Mouse (Mus musculus) megakaryocyte progenitor cell, adult 5-6 weeks (primary cell): Measurements from ENCODE around the gene Dennd6a. TPM values are rescaled to one million over a fixed set of nuclear protein-coding genes. Genes with fewer than 3 reads are reported as not detected.

ENCODE experiments used
- ATAC-seq: replicated peaks from 2 replicates; pipeline ENCODE4 v1.8.0; 2016; ENCODE audit warnings: mild to moderate bottlenecking, moderate TSS enrichment, inconsistent platforms; ENCODE audit not compliant: poor library complexity
- total RNA-seq, 2 experiments: library from RNA; stranded (forward) in 1 of 2; stranded (reverse) in 1 of 2; fragments of 157-497, 149-512 nt in 1 of 2; fragments of 200-1000 nt in 1 of 2; gene quantifications; 2 replicates each; pipeline versions ENCODE4 v1.2.3 to v1.2.4; 2015 to 2017

Gene Dennd6a
- total RNA-seq, 2 experiments from 2014 or later, result 22.0 to 29.1 TPM

GRCm38 (mm10) chr14:26569880-26570279 lies 3.8 kb upstream of the Dennd6a start:
- no peak for ATAC-seq

DNA sequence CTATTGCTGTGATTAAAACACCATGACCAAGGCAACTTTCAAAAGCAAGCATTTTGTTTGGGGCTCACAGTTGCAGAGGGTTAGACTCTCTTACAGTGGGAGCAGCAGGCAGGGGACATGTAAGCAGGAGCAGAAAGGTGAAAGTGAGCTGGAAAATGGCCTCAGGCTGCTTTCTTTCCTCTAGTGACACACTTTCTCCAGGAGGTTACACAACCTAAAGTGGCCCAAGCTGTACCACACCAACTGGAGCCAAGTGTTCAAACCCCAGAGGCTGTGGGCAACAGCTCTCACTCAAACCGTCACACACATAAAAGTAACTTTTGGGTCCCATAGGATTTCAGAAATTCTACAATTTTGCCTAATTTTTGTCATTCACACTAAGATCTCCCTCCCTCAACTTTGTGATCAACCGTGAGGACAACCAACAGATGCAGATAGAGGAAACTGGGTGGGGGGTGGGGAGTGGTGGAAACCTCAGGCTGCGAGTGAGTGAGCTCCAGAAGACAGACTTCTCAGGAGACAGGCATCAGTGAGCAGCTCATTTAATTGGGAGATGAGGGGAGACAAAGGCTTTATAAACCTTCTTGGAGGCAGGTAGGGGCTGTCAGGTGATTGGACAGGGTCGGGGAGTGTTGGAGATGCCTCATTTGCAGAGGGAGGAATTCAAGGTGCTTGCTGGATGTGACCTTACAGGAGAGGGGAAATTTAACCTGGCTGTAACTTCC lies 1.5 kb upstream of the Dennd6a start:
- peak; percentile 52; the same call in 1 of the 2 replicates for ATAC-seq

GRCm38 (mm10) chr14:26576255-26576780 lies 2.7 kb downstream of the Dennd6a start:
- ATAC-seq, result no peak

DNA sequence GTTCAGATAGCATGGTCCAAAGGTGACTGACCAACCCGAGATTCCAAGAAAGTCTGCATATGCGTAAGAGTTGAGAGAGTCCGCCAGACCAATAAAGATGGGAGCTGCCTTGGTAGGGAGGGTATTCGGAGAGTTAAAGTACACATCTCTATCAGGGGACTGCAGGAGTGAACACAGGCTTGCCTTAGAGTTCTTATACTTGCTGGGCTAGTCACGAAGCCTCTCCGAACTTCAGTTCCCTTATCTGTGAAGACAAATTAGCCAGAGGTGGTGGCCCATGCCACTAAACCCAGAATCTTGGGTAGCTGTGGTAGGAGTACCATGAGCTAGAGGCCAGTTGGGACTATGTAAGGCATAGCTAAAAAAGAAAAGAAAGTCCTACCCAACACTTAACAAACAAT lies 5.1 kb downstream of the Dennd6a start:
- ATAC-seq, result peak; percentile 55

- peak; percentile 82 for ATAC-seq
These were observed 6.0 kb downstream of the Dennd6a start for GRCm38 (mm10) chr14:26579346-26580343.

DNA sequence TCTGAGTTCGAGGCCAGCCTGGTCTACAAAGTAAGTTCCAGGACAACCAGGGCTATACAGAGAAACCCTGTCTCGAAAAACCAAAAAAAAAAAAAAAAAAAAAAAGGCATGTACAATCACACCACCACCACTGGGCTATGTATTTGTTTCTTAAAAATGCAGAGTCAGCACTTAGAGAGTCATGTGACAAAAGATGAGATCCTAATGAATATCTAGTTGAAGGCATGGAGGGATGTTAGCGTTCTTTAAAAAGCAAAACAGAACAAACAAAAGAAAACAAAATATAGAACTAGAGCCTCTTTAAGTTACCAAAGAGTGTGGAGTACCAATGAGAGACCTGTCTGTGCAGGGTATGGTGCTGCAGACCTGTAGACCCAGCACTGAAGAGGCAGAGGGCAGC lies 10.0 kb downstream of the Dennd6a start:
- no peak for ATAC-seq

DNA sequence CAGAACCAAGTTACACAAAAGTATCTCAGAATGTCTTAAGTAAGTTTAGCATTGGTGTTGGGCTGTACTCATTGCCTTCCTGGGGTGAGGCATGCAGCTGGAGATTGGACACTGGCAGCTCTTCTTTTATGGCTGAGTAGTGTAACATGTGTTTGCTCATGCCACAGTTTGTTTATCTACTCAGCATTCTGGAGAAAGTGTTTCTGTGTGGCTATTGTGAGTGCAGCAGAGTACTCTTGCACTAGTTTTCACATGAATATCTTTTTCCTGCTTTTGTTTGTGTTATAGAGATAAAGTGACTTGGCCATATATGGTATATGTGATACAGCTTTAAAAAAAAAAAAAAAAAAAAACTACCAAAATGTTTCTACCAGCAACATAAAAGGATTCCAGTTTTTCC lies 13.5 kb downstream of the Dennd6a start:
- peak; percentile 90 for ATAC-seq

DNA sequence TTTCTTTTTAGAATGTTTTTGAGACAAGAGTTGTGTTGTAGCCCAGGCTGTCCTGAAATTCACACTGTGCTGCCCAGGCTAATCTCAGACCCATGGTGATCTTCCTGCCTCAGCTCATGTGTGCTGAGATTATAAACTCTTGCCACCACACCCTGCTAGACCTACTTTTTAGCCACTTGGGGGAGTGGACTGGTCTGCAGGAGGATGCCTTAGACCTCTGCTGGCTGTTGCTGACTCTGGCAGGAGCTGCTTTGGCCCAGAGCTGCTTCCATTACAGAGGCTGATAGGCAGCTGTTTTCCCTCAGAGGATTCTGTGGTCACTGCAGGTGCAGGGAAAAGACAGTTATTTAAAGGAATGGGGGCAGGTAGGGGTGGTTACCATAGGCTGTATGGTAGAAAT lies 17.7 kb downstream of the Dennd6a start:
- ATAC-seq, result peak; percentile 42

DNA sequence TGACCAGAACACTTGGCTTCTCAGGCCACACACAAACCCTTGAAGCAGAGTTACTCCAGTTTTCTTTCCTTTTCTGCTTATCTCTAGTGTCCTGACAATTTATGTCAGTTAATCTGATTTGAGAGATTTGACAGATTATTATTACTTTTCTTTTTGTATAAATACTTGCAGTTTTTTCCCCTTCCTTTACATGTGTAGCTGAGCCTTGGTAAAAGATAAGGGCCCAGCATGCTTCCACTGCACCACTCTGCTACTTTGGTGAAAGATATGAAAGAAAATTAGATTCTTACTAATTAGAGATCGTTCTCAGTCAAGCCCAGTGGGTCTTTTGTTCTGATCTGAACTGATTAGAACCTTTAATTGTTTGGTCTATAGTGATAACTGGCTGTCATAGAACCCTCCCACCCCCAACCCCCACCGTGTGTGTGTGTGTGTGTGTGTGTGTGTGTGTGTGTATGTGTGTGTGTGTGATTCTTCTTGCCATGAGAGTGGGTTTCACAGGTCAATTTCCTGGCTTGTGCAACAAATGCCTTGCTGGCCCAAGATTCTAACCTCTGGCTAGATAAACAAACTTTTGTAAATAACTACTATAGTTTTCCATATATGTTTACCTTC lies 19.7 kb downstream of the Dennd6a start:
- ATAC-seq, result peak; percentile 39

GRCm38 (mm10) chr14:26595167-26595566 lies 21.5 kb downstream of the Dennd6a start:
- peak; percentile 29 for ATAC-seq

DNA sequence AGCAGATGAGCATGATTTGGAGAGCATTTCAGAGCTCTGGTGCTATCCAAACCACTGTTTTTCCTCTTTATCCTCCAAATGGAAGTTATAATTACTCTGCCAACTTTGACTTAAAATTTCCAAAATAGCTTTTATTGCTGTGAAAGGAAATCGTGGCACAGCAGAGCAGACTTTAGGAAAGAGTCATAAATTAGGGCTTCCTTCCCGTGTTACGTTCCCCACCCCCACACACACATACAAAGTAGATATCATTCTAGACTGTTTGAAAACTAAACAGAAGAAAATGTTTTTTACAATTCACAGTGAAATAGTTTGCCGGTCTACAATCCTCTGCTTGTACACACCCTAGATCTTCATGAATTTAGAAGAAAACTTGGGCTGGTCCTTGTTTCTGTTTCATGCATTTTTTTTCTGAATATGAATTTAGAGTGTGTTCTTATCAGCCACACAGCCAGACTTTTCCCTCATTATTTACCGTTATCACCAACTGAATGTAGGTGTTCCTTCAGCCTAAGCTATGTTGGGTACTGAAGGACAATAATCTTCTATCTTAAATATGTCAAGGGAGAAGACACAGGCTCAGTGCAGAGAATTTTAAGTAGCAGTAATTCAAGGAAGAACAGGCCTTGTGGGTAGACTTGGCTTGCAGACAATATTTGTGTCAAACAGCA lies 22.2 kb downstream of the Dennd6a start:
- ATAC-seq, result peak; percentile 63

DNA sequence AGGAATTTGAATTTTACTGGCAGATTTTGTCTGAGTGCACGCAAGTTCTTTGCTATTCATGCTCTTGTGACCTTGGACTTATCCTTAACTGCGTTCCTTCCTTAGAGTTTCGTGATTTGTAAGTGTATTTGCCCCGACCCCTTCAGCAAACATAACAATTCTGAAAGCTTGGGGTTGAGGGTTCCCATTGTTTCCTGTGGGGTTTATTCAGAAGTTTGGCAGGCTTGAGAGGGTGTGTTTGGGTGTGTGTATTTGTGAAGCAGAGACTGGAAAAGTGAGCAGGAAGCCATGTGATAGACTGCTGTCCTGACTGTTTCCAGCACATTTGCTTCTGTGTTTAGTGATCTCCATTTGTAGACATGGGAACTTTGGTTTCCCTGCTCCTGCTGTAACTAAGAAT lies 31.7 kb downstream of the Dennd6a start:
- no peak for ATAC-seq

GRCm38 (mm10) chr14:26609674-26610073 lies 36.0 kb downstream of the Dennd6a start:
- ATAC-seq, result no peak

DNA sequence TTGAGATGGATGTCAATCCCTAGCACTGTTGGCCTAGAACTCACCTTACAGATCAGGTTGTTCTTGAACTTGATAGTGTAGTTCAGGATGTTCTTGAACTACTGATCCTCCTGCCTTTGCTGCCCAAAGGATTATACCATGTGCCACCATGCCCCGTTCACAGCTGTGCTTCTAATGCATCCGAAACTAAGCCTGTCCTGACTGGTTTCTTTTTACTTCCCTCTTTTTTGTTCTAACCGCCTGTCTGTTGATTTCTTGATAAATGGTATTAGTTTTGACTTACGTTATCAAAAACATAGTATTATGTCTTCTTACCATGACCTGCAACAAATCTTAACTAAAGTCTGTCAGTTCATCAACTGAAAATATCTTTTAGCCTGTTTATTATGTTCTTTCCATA lies 37.0 kb downstream of the Dennd6a start:
- ATAC-seq, result peak; percentile 54; the same call in 1 of the 2 replicates

- no peak for ATAC-seq
These were observed 51.6 kb downstream of the Dennd6a start for GRCm38 (mm10) chr14:26625301-26625700.

DNA sequence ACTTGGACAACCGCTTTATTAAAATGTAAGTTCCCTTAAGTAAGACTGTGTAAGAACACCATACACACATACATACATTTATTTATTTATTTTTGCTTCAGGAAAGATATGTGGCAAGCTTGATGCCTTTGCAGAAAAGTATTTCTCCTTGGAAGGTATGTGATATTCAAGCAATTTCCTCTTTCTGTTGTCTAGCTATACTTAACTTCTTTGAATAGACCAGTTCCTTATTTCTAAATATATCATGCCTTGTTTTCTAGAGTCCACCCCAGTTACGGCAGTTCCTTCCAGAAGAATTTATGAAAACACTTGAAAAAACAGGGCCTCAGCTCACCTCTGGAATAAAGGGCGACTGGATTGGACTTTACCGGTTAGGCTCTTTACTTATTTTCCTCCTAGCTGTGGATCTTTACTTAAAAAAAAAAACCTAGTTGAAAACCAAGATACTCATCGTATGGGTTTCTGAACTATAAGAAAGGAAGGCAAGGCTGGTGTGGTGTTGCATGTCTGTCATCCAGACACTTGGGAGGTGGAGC lies 53.0 kb downstream of the Dennd6a start:
- peak; percentile 79 for ATAC-seq

DNA sequence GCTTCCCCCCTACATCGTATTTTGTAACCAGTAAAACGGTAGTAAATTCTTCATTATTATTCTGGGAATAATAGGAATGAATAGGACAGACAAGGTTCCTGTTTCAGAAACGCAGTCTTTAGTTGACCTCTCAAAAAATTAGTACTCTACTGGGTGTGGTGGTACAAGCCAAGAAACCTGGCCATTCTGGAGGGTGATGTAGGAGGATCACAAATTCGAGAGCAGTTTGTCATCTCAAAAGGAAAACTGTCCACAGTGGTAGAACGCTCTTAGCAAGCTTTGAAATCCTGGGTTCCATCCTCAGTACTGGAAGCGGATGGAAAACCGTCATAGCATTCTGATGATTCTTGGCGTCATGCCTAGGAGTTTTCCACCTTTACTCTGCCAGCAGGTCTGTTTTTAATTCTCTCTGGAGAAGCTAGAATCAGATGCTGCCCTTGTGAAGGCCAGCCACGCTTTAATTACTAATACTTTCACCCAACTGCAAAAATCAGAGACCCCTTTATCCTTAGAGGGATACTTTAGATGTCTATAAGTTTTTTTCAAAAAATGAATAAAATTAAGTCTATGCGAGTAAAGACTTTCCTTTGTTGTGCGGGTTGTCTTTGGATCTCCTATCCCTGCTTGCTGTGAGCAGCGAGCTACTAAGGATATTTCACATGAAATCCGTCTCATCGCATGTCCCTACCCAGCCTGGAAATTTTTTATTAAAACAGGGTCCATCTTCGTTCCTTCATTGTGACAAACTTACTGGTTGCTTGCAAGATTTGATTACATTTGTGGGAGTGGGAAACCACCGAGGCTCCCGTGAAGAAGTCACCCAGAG lies 63.6 kb downstream of the Dennd6a start:
- ATAC-seq, result no peak

DNA sequence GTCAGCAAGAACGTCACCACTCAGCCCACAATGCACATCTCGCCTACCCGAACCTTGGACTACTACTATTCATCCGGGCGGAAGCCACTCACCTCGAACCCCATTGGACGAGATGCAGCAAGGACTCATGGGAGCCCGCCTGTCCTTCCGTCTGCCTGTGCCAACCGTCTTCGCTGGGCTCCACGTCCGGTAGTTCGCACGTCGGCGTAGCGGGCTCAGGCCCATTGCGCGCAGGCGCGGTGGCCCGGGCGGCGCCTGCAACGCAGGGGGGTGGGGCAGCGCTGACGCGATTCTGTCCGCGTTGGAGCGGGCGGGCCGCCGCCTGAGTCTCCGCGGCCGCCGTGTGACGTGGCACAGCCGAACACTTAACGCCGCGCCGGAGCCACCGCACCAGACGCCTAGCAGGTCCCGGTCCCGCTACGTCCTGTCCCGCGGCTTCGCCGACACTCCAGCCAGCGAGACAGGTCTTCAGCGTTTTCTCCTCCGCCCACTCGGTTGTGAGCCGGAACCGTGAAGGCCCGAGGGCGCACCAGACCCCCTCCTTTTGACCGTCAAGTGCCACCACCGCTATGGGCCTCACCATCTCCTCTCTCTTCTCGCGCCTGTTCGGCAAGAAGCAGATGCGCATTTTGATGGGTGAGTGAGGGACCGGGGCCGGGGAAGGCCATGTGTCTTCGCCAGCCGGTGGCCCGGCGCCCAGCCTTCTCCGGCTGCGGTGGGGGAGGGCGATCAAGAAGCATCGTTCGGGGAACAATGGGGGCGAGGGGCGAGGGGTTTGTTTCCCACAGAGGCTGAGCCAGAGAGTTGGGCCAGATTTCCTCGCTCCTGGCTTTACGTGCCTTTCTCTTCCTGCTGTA lies 64.4 kb downstream of the Dennd6a start, which contains the start of gene Arf4:
Arf4 (plus strand) TSS at position 224 of the 857 bp plus-strand sequence.
- ATAC-seq, result peak; percentile 91
